Mouse (Mus musculus): ENCODE measurements around the gene Tango2. TPM values are rescaled to one million over a fixed set of nuclear protein-coding genes. Genes with fewer than 3 reads are reported as not detected.
A peak's percentile ranks its signal among the peaks of the same experiment; 100 is the strongest.

The Tango2 gene
- polyA plus RNA-seq, 3 experiments from 2014 or later, result 48.6 to 81.2 (median 70.2) TPM

GRCm38 (mm10) chr16:18383045-18383726 is 35.3 kb upstream of the Tango2 start:
- ATAC-seq, result no peak

- no peak for ATAC-seq
These were observed 33.8 kb upstream of the Tango2 start for GRCm38 (mm10) chr16:18381621-18382258.

GRCm38 (mm10) chr16:18380495-18381063 is 32.7 kb upstream of the Tango2 start:
- ATAC-seq, result no peak

GRCm38 (mm10) chr16:18379338-18380001 is 31.6 kb upstream of the Tango2 start:
- no peak for ATAC-seq

- ATAC-seq, result no peak
These were observed 30.6 kb upstream of the Tango2 start for GRCm38 (mm10) chr16:18378489-18378888.

GRCm38 (mm10) chr16:18377203-18377602 is 29.3 kb upstream of the Tango2 start:
- no peak for ATAC-seq

- no peak for ATAC-seq
These were observed 28.5 kb upstream of the Tango2 start for GRCm38 (mm10) chr16:18376297-18376954.

- no peak for ATAC-seq
These were observed 25.7 kb upstream of the Tango2 start for GRCm38 (mm10) chr16:18373632-18374031.

- no peak for ATAC-seq
These were observed 22.3 kb upstream of the Tango2 start for GRCm38 (mm10) chr16:18370197-18370596.

- no peak for ATAC-seq
These were observed 18.9 kb upstream of the Tango2 start for GRCm38 (mm10) chr16:18366849-18367248.

GRCm38 (mm10) chr16:18362948-18363347 is 15.0 kb upstream of the Tango2 start:
- no peak for ATAC-seq

GRCm38 (mm10) chr16:18360151-18360805 is 12.4 kb upstream of the Tango2 start:
- no peak for ATAC-seq

GRCm38 (mm10) chr16:18357977-18358376 is 10.1 kb upstream of the Tango2 start:
- no peak for ATAC-seq

- no peak for ATAC-seq
These were observed 9.1 kb upstream of the Tango2 start for GRCm38 (mm10) chr16:18356961-18357360.

GRCm38 (mm10) chr16:18353106-18353505 is 5.2 kb upstream of the Tango2 start:
- no peak for ATAC-seq

- ATAC-seq, result no peak
These were observed 3.6 kb upstream of the Tango2 start for GRCm38 (mm10) chr16:18351313-18352055.

GRCm38 (mm10) chr16:18349761-18350325 is 1.9 kb upstream of the Tango2 start:
- no peak for ATAC-seq

- ATAC-seq, result no peak
These were observed 785 bp upstream of the Tango2 start for GRCm38 (mm10) chr16:18348601-18349175.

- peak; percentile 57 for ATAC-seq
These were observed 2.7 kb downstream of the Tango2 start for GRCm38 (mm10) chr16:18345243-18345642.

- ATAC-seq, result peak; percentile 97
These were observed 4.1 kb downstream of the Tango2 start for GRCm38 (mm10) chr16:18343778-18344177.
